Mouse (Mus musculus) intestine, postnatal 0 days (tissue): Measurements from ENCODE around the gene Strn3. TPM values are rescaled to one million over a fixed set of nuclear protein-coding genes. Genes with fewer than 3 reads are reported as not detected.
"Not testable (repeated sequence)": the region's sequence is repeated elsewhere in the genome, so short reads cannot be mapped to it uniquely, and the experiment has no call there.

Experiments used
- ATAC-seq: fragments of 200-750 bp; cut with Nextera tagmentation; 2 replicates; pipeline ENCODE4 v1.8.0; 2017; ENCODE audit warnings: mild to moderate bottlenecking, moderate TSS enrichment, moderate library complexity
- H3K27ac ChIP-seq: fragments of 300-500 bp; sonication (generic); 2 replicates; pipeline ENCODE4 v1.5.1; 2014; ENCODE audit warnings: mild to moderate bottlenecking, low read depth, low read length, moderate library complexity
- H3K27me3 ChIP-seq: fragments of 300-500 bp; sonication (generic); replicated peaks from 2 replicates; pipeline ENCODE4 v1.6.1; 2014; ENCODE audit warnings: low read length, mixed read lengths; ENCODE audit not compliant: control insufficient read depth, insufficient read depth
- H3K36me3 ChIP-seq: fragments of 300-500 bp; sonication (generic); 2 replicates; pipeline ENCODE4 v1.6.1; 2014; ENCODE audit warnings: mild to moderate bottlenecking, moderate library complexity; ENCODE audit not compliant: control insufficient read depth, insufficient read depth
- H3K4me1 ChIP-seq: fragments of 300-500 bp; sonication (generic); replicated peaks from 2 replicates; pipeline ENCODE4 v1.6.1; 2014; ENCODE audit warnings: antibody characterized with exemption, low read length, mixed read lengths; ENCODE audit not compliant: control insufficient read depth, insufficient read depth
- H3K4me2 ChIP-seq: fragments of 300-500 bp; sonication (generic); replicated peaks from 2 replicates; pipeline ENCODE4 v1.6.1; 2014; ENCODE audit warnings: low read depth, mild to moderate bottlenecking, moderate library complexity
- H3K4me3 ChIP-seq: fragments of 300-500 bp; sonication (generic); 2 replicates; pipeline ENCODE4 v1.5.1; 2014; ENCODE audit warnings: low read depth, low read length
- H3K9ac ChIP-seq: fragments of 300-500 bp; sonication (generic); 2 replicates; pipeline ENCODE4 v1.6.1; 2014; ENCODE audit warnings: mild to moderate bottlenecking, low read depth, low read length
- H3K9me3 ChIP-seq: fragments of 300-500 bp; sonication (generic); 2 replicates; pipeline ENCODE4 v1.6.1; 2016; ENCODE audit warnings: mixed run types; ENCODE audit not compliant: control insufficient read depth
- CTCF ChIP-seq: sonication (generic); IDR thresholded peaks from 2 replicates; pipeline ENCODE4 v1.5.1; 2016; ENCODE audit warnings: low read depth, mild to moderate bottlenecking, control low read depth, antibody characterized with exemption, moderate library complexity
- WGBS: fragments of 180-500 bp; shearing (Covaris S2); extraction: QIAGEN DNeasy Blood & Tissue Kit; methylation state at CpG from one replicate; pipeline ENCODE4 v1.1.7; 2014; 5-methylcytosine and 5-hydroxymethylcytosine counted together
- polyA plus RNA-seq: library from polyadenylated mRNA; unstranded; fragments of >200 nt; fragmentation: Nextera tagmentation; extraction: Ambion mirVana; gene quantifications from 2 replicates; pipeline ENCODE4 v1.2.1, GENCODE M21; 2015

The Strn3 gene
- polyA plus RNA-seq, 1 experiment from 2014 or later, result 22.2 TPM

GRCm38 (mm10) chr12:51592888-51593228 is 98.8 kb downstream of the Strn3 start:
- Histone ChIP-seq H3K4me3 (peak overlapping the region; percentile 59), H3K36me3 (no peaks in the 10 kb centered on the region), H3K4me1 (peaks cover 15% of the 10 kb centered on the region; the same call in 1 of the 2 replicates), H3K27ac (no peak overlapping the region), H3K27me3 (peaks cover 49% of the 10 kb centered on the region), H3K9me3 (no peaks in the 10 kb centered on the region), H3K9ac (no peak overlapping the region), H3K4me2 (peak overlapping the region; percentile 97)
- no peak for TF ChIP-seq CTCF
- ATAC-seq, result 0 out of 2 replicates have a peak, but pooled peaks have one; percentile 16
- WGBS, result 2% methylated on average over 21 of the region's 21 CpGs

- no peak overlapping the region for H3K4me3 ChIP-seq
- H3K4me1 ChIP-seq, result peaks cover 15% of the 10 kb centered on the region; the same call in 1 of the 2 replicates
- no peaks in the 10 kb centered on the region for H3K9me3 ChIP-seq
- 68% methylated on average over 8 of the region's 8 CpGs for WGBS
- TF ChIP-seq CTCF, result no peak
- ATAC-seq, result no peak
- no peak overlapping the region for H3K4me2 ChIP-seq
- H3K36me3 ChIP-seq, result no peaks in the 10 kb centered on the region
- H3K9ac ChIP-seq, result no peak overlapping the region
- H3K27ac ChIP-seq, result no peak overlapping the region
- peaks cover 48% of the 10 kb centered on the region for H3K27me3 ChIP-seq
Observed at GRCm38 (mm10) chr12:51591921-51592320, 99.8 kb downstream of the Strn3 start.

GRCm38 (mm10) chr12:51589263-51589662 is 102.4 kb downstream of the Strn3 start:
- Histone ChIP-seq H3K27ac (no peak overlapping the region), H3K4me2 (no peak overlapping the region), H3K4me3 (no peak overlapping the region), H3K36me3 (no peaks in the 10 kb centered on the region), H3K4me1 (peaks cover 11% of the 10 kb centered on the region; the same call in 1 of the 2 replicates), H3K9ac (no peak overlapping the region), H3K9me3 (no peaks in the 10 kb centered on the region), H3K27me3 (peaks cover 25% of the 10 kb centered on the region)
- ATAC-seq, result no peak
- 89% methylated on average over 5 of the region's 5 CpGs for WGBS
- no peak for TF ChIP-seq CTCF

GRCm38 (mm10) chr12:51577816-51578215 is 113.9 kb downstream of the Strn3 start:
- not testable (repeated sequence) for H3K4me2 ChIP-seq, H3K9me3 ChIP-seq, H3K4me3 ChIP-seq, H3K9ac ChIP-seq, H3K27me3 ChIP-seq, H3K36me3 ChIP-seq, H3K27ac ChIP-seq, H3K4me1 ChIP-seq, ATAC-seq
- WGBS, result 78% methylated on average over 2 of the region's 2 CpGs

- H3K4me2 ChIP-seq, result no peak overlapping the region
- H3K9me3 ChIP-seq, result 0 out of 2 replicates have a peak, but pooled peaks cover 3% of the 10 kb centered on the region
- ATAC-seq, result no peak
- H3K27ac ChIP-seq, result no peak overlapping the region
- no peak overlapping the region for H3K4me3 ChIP-seq
- TF ChIP-seq CTCF, result no peak
- H3K36me3 ChIP-seq, result no peaks in the 10 kb centered on the region
- H3K9ac ChIP-seq, result no peak overlapping the region
- H3K27me3 ChIP-seq, result no peaks in the 10 kb centered on the region
- WGBS, result 72% methylated on average over 4 of the region's 4 CpGs
- no peaks in the 10 kb centered on the region for H3K4me1 ChIP-seq
Observed at GRCm38 (mm10) chr12:51572651-51573050, 119.0 kb downstream of the Strn3 start.

GRCm38 (mm10) chr12:51569944-51570343 is 121.8 kb downstream of the Strn3 start:
- no peaks in the 10 kb centered on the region for H3K4me1 ChIP-seq
- H3K4me3 ChIP-seq, result no peak overlapping the region
- H3K9ac ChIP-seq, result no peak overlapping the region
- no peaks in the 10 kb centered on the region for H3K27me3 ChIP-seq
- H3K36me3 ChIP-seq, result no peaks in the 10 kb centered on the region
- 65% methylated on average over 7 of the region's 7 CpGs for WGBS
- no peaks in the 10 kb centered on the region for H3K9me3 ChIP-seq
- TF ChIP-seq CTCF, result no peak; the same call in 1 of the 2 replicates
- no peak overlapping the region for H3K27ac ChIP-seq
- no peak for ATAC-seq
- H3K4me2 ChIP-seq, result no peak overlapping the region

- H3K4me1 ChIP-seq, result no peaks in the 10 kb centered on the region
- H3K27ac ChIP-seq, result no peak overlapping the region
- H3K9me3 ChIP-seq, result no peaks in the 10 kb centered on the region
- no peak for TF ChIP-seq CTCF
- H3K4me2 ChIP-seq, result no peak overlapping the region
- H3K4me3 ChIP-seq, result no peak overlapping the region
- no peak overlapping the region for H3K9ac ChIP-seq
- no peaks in the 10 kb centered on the region for H3K36me3 ChIP-seq
- no peaks in the 10 kb centered on the region for H3K27me3 ChIP-seq
- ATAC-seq, result no peak
- 84% methylated on average over 8 of the region's 8 CpGs for WGBS
Observed at GRCm38 (mm10) chr12:51569472-51569871, 122.2 kb downstream of the Strn3 start.
